Mouse (Mus musculus): ENCODE data around the gene Olfr913. TPM values are rescaled to one million over a fixed set of nuclear protein-coding genes. Genes with fewer than 3 reads are reported as not detected.

Olfr913 gene
- not detected in 2 replicates for polyA plus RNA-seq (2014; fragmentation: Nextera tagmentation; extraction: Ambion mirVana)

- no peak within 1 kb of the TSS for H3K9ac ChIP-seq (replicated peaks; ENCODE audit: low read depth, low read length)
- no peaks in the 10 kb centered on the region for H3K27me3 ChIP-seq (ENCODE audit: control insufficient read depth, insufficient read depth, low read length)
- 49% methylated on average over 2 of the region's 2 CpGs for WGBS
- H3K4me3 ChIP-seq (ENCODE audit: low read depth, low read length): no peak within 1 kb of the TSS
- no peak within 1 kb of the TSS for H3K4me2 ChIP-seq (ENCODE audit: low read depth, low read length)
- no peak within 1 kb of the TSS for H3K27ac ChIP-seq (ENCODE audit: low read depth, low read length)
- no peaks in the 10 kb centered on the region for H3K4me1 ChIP-seq (ENCODE audit: control insufficient read depth, insufficient read depth, low read length)
- no peak for ATAC-seq (ENCODE audit: low read depth)
- H3K36me3 ChIP-seq (ENCODE audit: control insufficient read depth, insufficient read depth, low read length): no peaks in the 10 kb centered on the region
- no peaks in the 10 kb centered on the region for H3K9me3 ChIP-seq (ENCODE audit: control insufficient read depth, low read length)
Measured at GRCm38 (mm10) chr9:38592459-38592858, at the start of gene Olfr913. TSS of gene Olfr913 (plus strand) at chr9:38592759.

GRCm38 (mm10) chr9:38579878-38580277, 12.7 kb upstream of the Olfr913 start, which contains the start of gene Olfr912:
TSS of gene Olfr912 (plus strand) at chr9:38580178.
- 84% methylated on average over 1 of the region's 1 CpGs for WGBS
- no peak for ATAC-seq (ENCODE audit: low read depth)
- Histone ChIP-seq H3K9ac (replicated peaks; ENCODE audit: low read depth, low read length) (no peak within 1 kb of the TSS), H3K4me3 (ENCODE audit: low read depth, low read length) (no peak within 1 kb of the TSS), H3K4me2 (ENCODE audit: low read depth, low read length) (no peak within 1 kb of the TSS), H3K4me1 (ENCODE audit: control insufficient read depth, insufficient read depth, low read length) (no peaks in the 10 kb centered on the region), H3K9me3 (ENCODE audit: control insufficient read depth, low read length) (no peaks in the 10 kb centered on the region), H3K36me3 (ENCODE audit: control insufficient read depth, insufficient read depth, low read length) (no peaks in the 10 kb centered on the region), H3K27ac (ENCODE audit: low read depth, low read length) (no peak within 1 kb of the TSS), H3K27me3 (ENCODE audit: control insufficient read depth, insufficient read depth, low read length) (no peaks in the 10 kb centered on the region)

- no peak overlapping the region for H3K4me3 ChIP-seq (ENCODE audit: low read depth, low read length)
- WGBS: 46% methylated on average over 1 of the region's 1 CpGs
- ATAC-seq (ENCODE audit: low read depth): no peak
- no peaks in the 10 kb centered on the region for H3K36me3 ChIP-seq (ENCODE audit: control insufficient read depth, insufficient read depth, low read length)
- no peaks in the 10 kb centered on the region for H3K9me3 ChIP-seq (ENCODE audit: control insufficient read depth, low read length)
- no peak overlapping the region for H3K9ac ChIP-seq (replicated peaks; ENCODE audit: low read depth, low read length)
- no peak overlapping the region for H3K27ac ChIP-seq (ENCODE audit: low read depth, low read length)
- H3K4me2 ChIP-seq (ENCODE audit: low read depth, low read length): no peak overlapping the region
- no peaks in the 10 kb centered on the region for H3K4me1 ChIP-seq (ENCODE audit: control insufficient read depth, insufficient read depth, low read length)
- no peaks in the 10 kb centered on the region for H3K27me3 ChIP-seq (ENCODE audit: control insufficient read depth, insufficient read depth, low read length)
Measured at GRCm38 (mm10) chr9:38591056-38591455, 1.5 kb upstream of the Olfr913 start.

- Histone ChIP-seq H3K27ac (ENCODE audit: low read depth, low read length) (no peak within 1 kb of the TSS), H3K27me3 (ENCODE audit: control insufficient read depth, insufficient read depth, low read length) (no peaks in the 10 kb centered on the region), H3K4me2 (ENCODE audit: low read depth, low read length) (no peak within 1 kb of the TSS), H3K9ac (replicated peaks; ENCODE audit: low read depth, low read length) (no peak within 1 kb of the TSS), H3K36me3 (ENCODE audit: control insufficient read depth, insufficient read depth, low read length) (no peaks in the 10 kb centered on the region), H3K4me3 (ENCODE audit: low read depth, low read length) (no peak within 1 kb of the TSS), H3K4me1 (ENCODE audit: control insufficient read depth, insufficient read depth, low read length) (no peaks in the 10 kb centered on the region), H3K9me3 (ENCODE audit: control insufficient read depth, low read length) (no peaks in the 10 kb centered on the region)
- ATAC-seq (ENCODE audit: low read depth): no peak
- WGBS: 76% methylated on average over 2 of the region's 2 CpGs
Measured at GRCm38 (mm10) chr9:38604802-38605201, 12.2 kb downstream of the Olfr913 start, which contains the start of gene Olfr914. TSS of gene Olfr914 (plus strand) at chr9:38605102.

DNA sequence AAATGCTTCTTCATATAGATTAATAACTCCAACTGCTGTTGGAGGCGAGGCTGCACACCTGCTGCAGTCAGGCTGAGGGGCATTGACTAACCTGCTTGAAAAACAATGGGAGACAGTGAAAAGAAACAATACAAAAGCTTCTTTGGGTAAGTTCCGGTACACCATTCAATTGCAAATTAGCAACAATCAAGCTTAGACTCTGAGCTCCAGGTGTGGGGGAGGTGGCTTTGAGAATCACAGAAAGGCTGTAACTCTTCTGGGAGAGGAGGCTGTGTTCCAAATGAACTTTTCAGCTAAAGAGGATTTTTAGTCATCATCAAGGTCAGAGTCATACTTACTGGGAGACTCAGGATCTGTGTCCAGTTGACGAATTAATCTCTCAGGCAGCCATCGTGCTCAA, 39.8 kb downstream of the Olfr913 start:
- Histone ChIP-seq H3K9me3 (ENCODE audit: control insufficient read depth, low read length) (no peaks in the 10 kb centered on the region), H3K36me3 (ENCODE audit: control insufficient read depth, insufficient read depth, low read length) (no peaks in the 10 kb centered on the region), H3K4me2 (ENCODE audit: low read depth, low read length) (no peak overlapping the region), H3K27me3 (ENCODE audit: control insufficient read depth, insufficient read depth, low read length) (no peaks in the 10 kb centered on the region), H3K9ac (replicated peaks; ENCODE audit: low read depth, low read length) (no peak overlapping the region), H3K4me3 (ENCODE audit: low read depth, low read length) (no peak overlapping the region), H3K4me1 (ENCODE audit: control insufficient read depth, insufficient read depth, low read length) (no peaks in the 10 kb centered on the region), H3K27ac (ENCODE audit: low read depth, low read length) (no peak overlapping the region)
- 79% methylated on average over 4 of the region's 4 CpGs for WGBS
- ATAC-seq (ENCODE audit: low read depth): no peak

Other genes with a start within 250 kb of the Olfr913 start
- gene Olfr898, start 244.3 kb upstream of the Olfr913 start, polyA plus RNA-seq (2014; fragmentation: Nextera tagmentation; extraction: Ambion mirVana): not detected in 2 replicates
- gene Olfr250, start 225.9 kb upstream of the Olfr913 start, polyA plus RNA-seq (2014; fragmentation: Nextera tagmentation; extraction: Ambion mirVana): not detected in 2 replicates
- gene Olfr251, start 215.7 kb upstream of the Olfr913 start, polyA plus RNA-seq (2014; fragmentation: Nextera tagmentation; extraction: Ambion mirVana): not detected in 2 replicates
- not detected in 2 replicates for gene Olfr147, start 191.1 kb upstream of the Olfr913 start, polyA plus RNA-seq (2014; fragmentation: Nextera tagmentation; extraction: Ambion mirVana)
- not detected in 2 replicates for gene Olfr901, start 163.3 kb upstream of the Olfr913 start, polyA plus RNA-seq (2014; fragmentation: Nextera tagmentation; extraction: Ambion mirVana)
- gene Olfr902, start 145.1 kb upstream of the Olfr913 start, polyA plus RNA-seq (2014; fragmentation: Nextera tagmentation; extraction: Ambion mirVana): not detected in 2 replicates
- gene Olfr904, start 129.6 kb upstream of the Olfr913 start, polyA plus RNA-seq (2014; fragmentation: Nextera tagmentation; extraction: Ambion mirVana): not detected in 2 replicates
- not detected in 2 replicates for gene Olfr905, start 121.7 kb upstream of the Olfr913 start, polyA plus RNA-seq (2014; fragmentation: Nextera tagmentation; extraction: Ambion mirVana)
- gene Olfr906, start 105.7 kb upstream of the Olfr913 start, polyA plus RNA-seq (2014; fragmentation: Nextera tagmentation; extraction: Ambion mirVana): not detected in 2 replicates
- gene Olfr907, start 97.0 kb upstream of the Olfr913 start, polyA plus RNA-seq (2014; fragmentation: Nextera tagmentation; extraction: Ambion mirVana): not detected in 2 replicates
- gene Olfr911-ps1, start 71.2 kb upstream of the Olfr913 start, polyA plus RNA-seq (2014; fragmentation: Nextera tagmentation; extraction: Ambion mirVana): not detected in 2 replicates
- gene Olfr910, start 54.9 kb upstream of the Olfr913 start, polyA plus RNA-seq (2014; fragmentation: Nextera tagmentation; extraction: Ambion mirVana): not detected in 2 replicates
- not detected in 2 replicates for gene Olfr912, start 12.6 kb upstream of the Olfr913 start, polyA plus RNA-seq (2014; fragmentation: Nextera tagmentation; extraction: Ambion mirVana)
- not detected in 2 replicates for gene Olfr914, start 12.3 kb downstream of the Olfr913 start, polyA plus RNA-seq (2014; fragmentation: Nextera tagmentation; extraction: Ambion mirVana)
- gene Olfr916, start 67.1 kb downstream of the Olfr913 start, polyA plus RNA-seq (2014; fragmentation: Nextera tagmentation; extraction: Ambion mirVana): not detected in 2 replicates
- gene Olfr917, start 73.1 kb downstream of the Olfr913 start, polyA plus RNA-seq (2014; fragmentation: Nextera tagmentation; extraction: Ambion mirVana): not detected in 2 replicates
- gene Olfr918, start 81.8 kb downstream of the Olfr913 start, polyA plus RNA-seq (2014; fragmentation: Nextera tagmentation; extraction: Ambion mirVana): not detected in 2 replicates
- not detected in 2 replicates for gene Olfr919, start 110.9 kb downstream of the Olfr913 start, polyA plus RNA-seq (2014; fragmentation: Nextera tagmentation; extraction: Ambion mirVana)
- gene Vwa5a, start 125.5 kb downstream of the Olfr913 start, polyA plus RNA-seq (2014; fragmentation: Nextera tagmentation; extraction: Ambion mirVana): 7.0 and 10.8 TPM in 2 replicates
- 0.06 TPM in 1 of 2 replicates, not detected in the other for gene Olfr920, start 159.5 kb downstream of the Olfr913 start, polyA plus RNA-seq (2014; fragmentation: Nextera tagmentation; extraction: Ambion mirVana)
- not detected in 2 replicates for gene Olfr921, start 180.3 kb downstream of the Olfr913 start, polyA plus RNA-seq (2014; fragmentation: Nextera tagmentation; extraction: Ambion mirVana)
- not detected in 2 replicates for gene Olfr922, start 221.9 kb downstream of the Olfr913 start, polyA plus RNA-seq (2014; fragmentation: Nextera tagmentation; extraction: Ambion mirVana)
- not detected in 2 replicates for gene Olfr923, start 233.8 kb downstream of the Olfr913 start, polyA plus RNA-seq (2014; fragmentation: Nextera tagmentation; extraction: Ambion mirVana)